Mouse (Mus musculus): ENCODE measurements around the gene Tenm2. TPM values are rescaled to one million over a fixed set of nuclear protein-coding genes. Genes with fewer than 3 reads are reported as not detected.

Gene Tenm2
- polyA plus RNA-seq, 1 experiment from 2014 or later = 0.12 TPM

DNA sequence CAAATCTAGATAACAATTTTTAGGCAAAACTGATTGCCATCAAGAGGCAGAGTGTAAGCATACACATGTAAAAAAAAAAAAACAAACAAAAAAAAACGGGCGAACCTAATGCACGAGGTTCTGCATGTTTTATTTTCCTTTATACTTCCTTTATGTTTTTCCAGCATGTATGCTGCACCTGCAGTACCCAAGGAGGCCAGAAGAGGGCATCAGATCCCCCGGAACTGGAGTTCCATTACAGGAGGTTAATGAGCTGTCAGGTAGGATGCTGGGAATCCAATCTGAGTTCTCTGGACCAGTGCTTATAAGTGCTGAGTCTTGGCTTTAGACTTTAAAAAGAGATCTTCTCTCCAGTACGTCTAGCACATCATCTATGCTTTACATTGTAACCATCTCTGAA is 189.1 kb downstream of the Tenm2 start:
- no peaks in the 10 kb centered on the region for H3K4me1 ChIP-seq (replicated peaks; ENCODE audit: control insufficient read depth, insufficient read depth, low read length)
- H3K4me2 ChIP-seq (replicated peaks; ENCODE audit: low read depth) = no peak overlapping the region
- H3K4me3 ChIP-seq (ENCODE audit: low read depth, low read length) = no peak overlapping the region
- H3K9ac ChIP-seq (ENCODE audit: low read depth, low read length) = no peak overlapping the region
- WGBS = 63% methylated on average over 5 of the region's 5 CpGs
- no peaks in the 10 kb centered on the region for H3K9me3 ChIP-seq (ENCODE audit: control insufficient read depth)
- H3K27ac ChIP-seq (ENCODE audit: low read depth, low read length) = no peak overlapping the region
- H3K27me3 ChIP-seq (replicated peaks; ENCODE audit: control insufficient read depth, insufficient read depth, low read length) = no peaks in the 10 kb centered on the region
- ATAC-seq = no peak
- peak; percentile 69 for TF ChIP-seq CTCF (IDR thresholded peaks at IDR 0.05; ENCODE audit: low read depth)
- no peaks in the 10 kb centered on the region for H3K36me3 ChIP-seq (ENCODE audit: control insufficient read depth, insufficient read depth)

GRCm38 (mm10) chr11:37041259-37041658 is 194.5 kb downstream of the Tenm2 start:
- Histone ChIP-seq H3K9ac (ENCODE audit: low read depth, low read length) (no peak overlapping the region), H3K4me2 (replicated peaks; ENCODE audit: low read depth) (no peak overlapping the region), H3K9me3 (ENCODE audit: control insufficient read depth) (no peaks in the 10 kb centered on the region), H3K4me3 (ENCODE audit: low read depth, low read length) (no peak overlapping the region), H3K4me1 (replicated peaks; ENCODE audit: control insufficient read depth, insufficient read depth, low read length) (no peaks in the 10 kb centered on the region), H3K36me3 (ENCODE audit: control insufficient read depth, insufficient read depth) (no peaks in the 10 kb centered on the region), H3K27me3 (replicated peaks; ENCODE audit: control insufficient read depth, insufficient read depth, low read length) (no peaks in the 10 kb centered on the region), H3K27ac (ENCODE audit: low read depth, low read length) (no peak overlapping the region)
- TF ChIP-seq CTCF (IDR thresholded peaks at IDR 0.05; ENCODE audit: low read depth) = no peak
- ATAC-seq = no peak
- 73% methylated on average over 4 of the region's 4 CpGs for WGBS

DNA sequence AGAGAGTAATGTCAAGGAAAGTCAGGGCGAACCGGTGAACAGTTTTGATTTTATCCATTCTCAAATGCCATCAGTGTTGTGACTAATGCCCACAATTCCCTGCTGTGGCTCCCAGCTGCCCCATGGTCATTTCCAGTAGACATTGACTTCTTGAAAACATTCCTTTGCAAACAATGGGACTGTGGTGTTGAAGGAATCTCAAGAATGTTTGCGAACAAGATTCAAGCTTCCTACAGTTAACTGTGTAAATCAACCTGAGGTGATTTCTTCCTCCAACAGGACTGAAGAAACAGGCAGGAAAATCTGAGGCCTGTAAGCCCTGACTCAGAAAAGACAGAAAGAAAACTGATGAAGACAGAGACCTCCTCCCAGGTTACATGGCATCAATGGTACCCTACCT is 196.5 kb downstream of the Tenm2 start:
- no peak for TF ChIP-seq CTCF (IDR thresholded peaks at IDR 0.05; ENCODE audit: low read depth)
- H3K27me3 ChIP-seq (replicated peaks; ENCODE audit: control insufficient read depth, insufficient read depth, low read length) = no peaks in the 10 kb centered on the region
- H3K4me2 ChIP-seq (replicated peaks; ENCODE audit: low read depth) = no peak overlapping the region
- H3K9ac ChIP-seq (ENCODE audit: low read depth, low read length) = no peak overlapping the region
- H3K9me3 ChIP-seq (ENCODE audit: control insufficient read depth) = no peaks in the 10 kb centered on the region
- WGBS = 76% methylated on average over 3 of the region's 3 CpGs
- no peak for ATAC-seq
- no peak overlapping the region for H3K27ac ChIP-seq (ENCODE audit: low read depth, low read length)
- H3K36me3 ChIP-seq (ENCODE audit: control insufficient read depth, insufficient read depth) = no peaks in the 10 kb centered on the region
- no peaks in the 10 kb centered on the region for H3K4me1 ChIP-seq (replicated peaks; ENCODE audit: control insufficient read depth, insufficient read depth, low read length)
- H3K4me3 ChIP-seq (ENCODE audit: low read depth, low read length) = no peak overlapping the region

DNA sequence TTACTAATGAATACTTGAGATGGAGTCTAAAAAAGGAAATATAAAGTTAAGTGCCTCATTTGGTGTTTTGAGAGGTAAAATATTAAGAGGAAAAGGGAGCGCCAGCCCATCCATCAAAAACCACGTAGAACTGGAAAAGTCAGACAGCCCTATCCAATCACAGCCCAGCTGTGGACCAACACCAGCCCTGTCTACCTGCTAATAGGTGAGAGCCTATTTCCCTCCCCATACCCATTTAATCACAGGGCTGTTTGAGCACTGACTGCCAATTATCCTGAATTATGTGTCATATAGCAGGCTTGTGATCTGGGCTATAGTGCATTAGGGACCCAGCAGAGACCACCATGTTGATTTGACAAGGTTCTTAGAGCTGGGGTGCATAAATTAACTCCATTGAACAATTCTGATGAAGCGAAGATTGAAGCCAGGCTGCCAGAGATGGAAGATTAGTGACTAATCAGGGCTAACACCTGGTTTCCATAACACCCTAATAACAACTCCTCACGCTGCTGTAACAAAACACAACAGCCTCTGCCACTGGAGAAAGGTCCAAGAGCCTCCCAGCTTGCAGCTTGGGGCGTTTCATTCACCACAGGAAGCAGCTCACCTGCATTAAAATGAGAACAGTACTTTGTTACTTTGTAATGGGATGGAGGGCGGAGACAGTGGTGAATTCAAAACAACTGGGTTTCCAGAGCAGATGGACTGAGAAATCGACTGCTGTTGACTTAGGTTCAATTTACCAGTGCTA is 204.3 kb downstream of the Tenm2 start:
- no peak overlapping the region for H3K27ac ChIP-seq (ENCODE audit: low read depth, low read length)
- no peak overlapping the region for H3K4me2 ChIP-seq (replicated peaks; ENCODE audit: low read depth)
- ATAC-seq = no peak
- no peak for TF ChIP-seq CTCF (IDR thresholded peaks at IDR 0.05; ENCODE audit: low read depth)
- H3K27me3 ChIP-seq (replicated peaks; ENCODE audit: control insufficient read depth, insufficient read depth, low read length) = no peaks in the 10 kb centered on the region
- H3K9ac ChIP-seq (ENCODE audit: low read depth, low read length) = no peak overlapping the region
- no peaks in the 10 kb centered on the region for H3K36me3 ChIP-seq (ENCODE audit: control insufficient read depth, insufficient read depth)
- no peaks in the 10 kb centered on the region for H3K9me3 ChIP-seq (ENCODE audit: control insufficient read depth)
- H3K4me3 ChIP-seq (ENCODE audit: low read depth, low read length) = no peak overlapping the region
- no peaks in the 10 kb centered on the region for H3K4me1 ChIP-seq (replicated peaks; ENCODE audit: control insufficient read depth, insufficient read depth, low read length)
- WGBS = 68% methylated on average over 7 of the region's 7 CpGs

GRCm38 (mm10) chr11:37011900-37012299 is 223.9 kb downstream of the Tenm2 start:
- TF ChIP-seq CTCF (IDR thresholded peaks at IDR 0.05; ENCODE audit: low read depth) = no peak
- no peak overlapping the region for H3K4me3 ChIP-seq (ENCODE audit: low read depth, low read length)
- 31% methylated on average over 1 of the region's 1 CpGs for WGBS
- H3K36me3 ChIP-seq (ENCODE audit: control insufficient read depth, insufficient read depth) = no peaks in the 10 kb centered on the region
- no peaks in the 10 kb centered on the region for H3K9me3 ChIP-seq (ENCODE audit: control insufficient read depth)
- no peak for ATAC-seq
- H3K9ac ChIP-seq (ENCODE audit: low read depth, low read length) = no peak overlapping the region
- no peaks in the 10 kb centered on the region for H3K4me1 ChIP-seq (replicated peaks; ENCODE audit: control insufficient read depth, insufficient read depth, low read length)
- no peaks in the 10 kb centered on the region for H3K27me3 ChIP-seq (replicated peaks; ENCODE audit: control insufficient read depth, insufficient read depth, low read length)
- H3K4me2 ChIP-seq (replicated peaks; ENCODE audit: low read depth) = no peak overlapping the region
- no peak overlapping the region for H3K27ac ChIP-seq (ENCODE audit: low read depth, low read length)

GRCm38 (mm10) chr11:37009243-37009642 is 226.5 kb downstream of the Tenm2 start:
- H3K27me3 ChIP-seq (replicated peaks; ENCODE audit: control insufficient read depth, insufficient read depth, low read length) = no peaks in the 10 kb centered on the region
- 74% methylated on average over 1 of the region's 1 CpGs for WGBS

More at GRCm38 (mm10) chr11:37009243-37009642, 226.5 kb downstream of the Tenm2 start:
- H3K27ac ChIP-seq (ENCODE audit: low read depth, low read length) = no peak overlapping the region
- no peak overlapping the region for H3K4me2 ChIP-seq (replicated peaks; ENCODE audit: low read depth)
- no peaks in the 10 kb centered on the region for H3K36me3 ChIP-seq (ENCODE audit: control insufficient read depth, insufficient read depth)
- H3K4me1 ChIP-seq (replicated peaks; ENCODE audit: control insufficient read depth, insufficient read depth, low read length) = no peaks in the 10 kb centered on the region
- ATAC-seq = no peak
- no peak overlapping the region for H3K9ac ChIP-seq (ENCODE audit: low read depth, low read length)
- H3K4me3 ChIP-seq (ENCODE audit: low read depth, low read length) = no peak overlapping the region
- TF ChIP-seq CTCF (IDR thresholded peaks at IDR 0.05; ENCODE audit: low read depth) = no peak
- H3K9me3 ChIP-seq (ENCODE audit: control insufficient read depth) = no peaks in the 10 kb centered on the region

Measured in intestine, postnatal 0 days (tissue).